In genomic region chr10:115346444-115346843, GRCm38 (mm10) we compare ENCODE assay signal across 22 mouse cellular contexts. TPM values are rescaled to one million over a fixed set of nuclear protein-coding genes. Genes with fewer than 3 reads are reported as not detected.
DNase-seq lines count a peak whose midpoint lies in the region; ATAC-seq and TF ChIP-seq lines count a peak whose summit lies in the region.
"Had no signal": no experiment of that assay in that cellular context is flagged by ENCODE, and none has a peak within 500 bp of the region (broad histone marks: within the 10 kb centered on the region; RNA-seq: fewer than 3 reads in every experiment).

No protein-coding gene starts in this region.

- no peaks in the 10 kb centered on the region for H3K4me1 ChIP-seq in liver, postnatal 0 days (ENCODE audit: insufficient read depth)
- H3K4me1 ChIP-seq in liver, embryonic 12.5 days: peaks cover 16% of the 10 kb centered on the region
- peaks cover 0 to 12% of the 10 kb centered on the region in 2 experiments; a peak in 2 of 4 replicates for H3K4me1 ChIP-seq in liver, embryonic 14.5 days (replicated peaks; ENCODE audit: control insufficient read depth in 2 of 2, insufficient read depth in 2 of 2, low read length in 1 of 2)
- no peaks in the 10 kb centered on the region for H3K4me1 ChIP-seq in midbrain, embryonic 16.5 days (ENCODE audit: control insufficient read depth, insufficient read depth, low read length)
- H3K4me1 ChIP-seq: embryonic facial prominence, embryonic 13.5 days; embryonic facial prominence, embryonic 15.5 days; forebrain, embryonic 15.5 days had no signal

- no peak for TF ChIP-seq CTCF in liver, postnatal 0 days (IDR thresholded peaks at IDR 0.05; ENCODE audit: low read depth)
- no peak for TF ChIP-seq CTCF in liver, embryonic 14.5 days (IDR thresholded peaks at IDR 0.05; ENCODE audit: low read depth)

- H3K27me3 ChIP-seq in liver, postnatal 0 days (ENCODE audit: insufficient read depth, low read length): no peaks in the 10 kb centered on the region
- no peaks in the 10 kb centered on the region for H3K27me3 ChIP-seq in liver, embryonic 12.5 days (replicated peaks)
- H3K27me3 ChIP-seq in liver, embryonic 14.5 days (ENCODE audit: control insufficient read depth, insufficient read depth, low read length): no peaks in the 10 kb centered on the region
- H3K27me3 ChIP-seq in midbrain, embryonic 16.5 days (ENCODE audit: control insufficient read depth, insufficient read depth, low read depth, low read length): no peaks in the 10 kb centered on the region
- H3K27me3 ChIP-seq: embryonic facial prominence, embryonic 13.5 days; embryonic facial prominence, embryonic 15.5 days; forebrain, embryonic 12.5 days; forebrain, embryonic 15.5 days had no signal

- H3K4me2 ChIP-seq in liver, postnatal 0 days (ENCODE audit: low read depth, low read length): no peak overlapping the region
- H3K4me2 ChIP-seq in liver, embryonic 12.5 days: no peak overlapping the region
- H3K4me2 ChIP-seq in liver, embryonic 14.5 days (ENCODE audit: low read depth): no peak overlapping the region
- H3K4me2 ChIP-seq in midbrain, embryonic 16.5 days (ENCODE audit: low read length): no peak overlapping the region
- H3K4me2 ChIP-seq: embryonic facial prominence, embryonic 13.5 days; embryonic facial prominence, embryonic 15.5 days; forebrain, embryonic 12.5 days; forebrain, embryonic 15.5 days had no signal

- ATAC-seq in liver, postnatal 0 days: no peak
- peak; percentile 81 for ATAC-seq in liver, embryonic 12.5 days
- peak; percentile 53; the same call in 1 of the 2 replicates for ATAC-seq in liver, embryonic 14.5 days (ENCODE audit: insufficient read depth)
- ATAC-seq in midbrain, embryonic 16.5 days: no peak
- no peak for ATAC-seq in inflammation-experienced regulatory T-cells, adult 6 months
- ATAC-seq: forebrain, embryonic 15.5 days had no signal

- no peak overlapping the region for H3K9ac ChIP-seq in liver, postnatal 0 days (replicated peaks)
- H3K9ac ChIP-seq in liver, embryonic 12.5 days: no peak overlapping the region
- no peak overlapping the region for H3K9ac ChIP-seq in liver, embryonic 14.5 days (replicated peaks)
- H3K9ac ChIP-seq in midbrain, embryonic 16.5 days (ENCODE audit: low read depth, low read length): no peak overlapping the region
- H3K9ac ChIP-seq: embryonic facial prominence, embryonic 13.5 days; embryonic facial prominence, embryonic 15.5 days; forebrain, embryonic 12.5 days; forebrain, embryonic 15.5 days had no signal

- H3K27ac ChIP-seq in liver, postnatal 0 days (ENCODE audit: low read depth): no peak overlapping the region
- H3K27ac ChIP-seq in liver, embryonic 12.5 days: no peak overlapping the region
- no peak overlapping the region for H3K27ac ChIP-seq in liver, embryonic 14.5 days
- H3K27ac ChIP-seq in midbrain, embryonic 16.5 days (ENCODE audit: low read length): no peak overlapping the region
- H3K27ac ChIP-seq: embryonic facial prominence, embryonic 13.5 days; embryonic facial prominence, embryonic 15.5 days; forebrain, embryonic 10.5 days; forebrain, embryonic 12.5 days; forebrain, embryonic 15.5 days had no signal

- peak; percentile 29 for DNase-seq in liver
- no peak for DNase-seq in liver, postnatal 0 days
- DNase-seq in liver, embryonic 14.5 days (ENCODE audit: low read depth in 3 of 3, low spot score in 3 of 3): peak in 1 of 3 experiments; percentile 12
- DNase-seq: adrenal gland, adult 2 months; adrenal gland, postnatal 10 days; adrenal gland, postnatal 25 days; cerebellum, adult 11 months; cerebellum, adult 18-20 months; cerebellum, adult 8-10 months; cerebellum, adult 9-11 months; cerebellum, postnatal 14 days; cerebellum, postnatal 36 days; embryo, embryonic 11 days had no signal

- H3K4me3 ChIP-seq in liver, postnatal 0 days (ENCODE audit: low read depth, low read length): no peak overlapping the region
- no peak overlapping the region for H3K4me3 ChIP-seq in liver, embryonic 12.5 days
- H3K4me3 ChIP-seq in liver, embryonic 14.5 days (ENCODE audit: insufficient read depth in 1 of 2, low read depth in 2 of 2, low read length in 2 of 2): no peak overlapping the region
- H3K4me3 ChIP-seq in midbrain, embryonic 16.5 days (ENCODE audit: low read depth, low read length): no peak overlapping the region
- H3K4me3 ChIP-seq: embryonic facial prominence, embryonic 13.5 days; embryonic facial prominence, embryonic 15.5 days; erythroblast, embryonic 14.5 days; forebrain, embryonic 10.5 days; forebrain, embryonic 12.5 days; forebrain, embryonic 15.5 days had no signal

- no peak for TF ChIP-seq EP300 in liver, postnatal 0 days (IDR thresholded peaks at IDR 0.05; ENCODE audit: low read depth)
- TF ChIP-seq EP300 in liver, embryonic 14.5 days (IDR thresholded peaks at IDR 0.05; ENCODE audit: low read depth): 0 out of 2 replicates have a peak, but pooled peaks have one; percentile 14

- peaks cover 11% of the 10 kb centered on the region for H3K36me3 ChIP-seq in liver, postnatal 0 days (replicated peaks; ENCODE audit: insufficient read depth, low read length)
- peaks cover 22% of the 10 kb centered on the region for H3K36me3 ChIP-seq in liver, embryonic 12.5 days
- H3K36me3 ChIP-seq in liver, embryonic 14.5 days (replicated peaks; ENCODE audit: control insufficient read depth, insufficient read depth, low read depth): 0 out of 2 replicates have a peak, but pooled peaks cover 2% of the 10 kb centered on the region
- H3K36me3 ChIP-seq in midbrain, embryonic 16.5 days (ENCODE audit: control insufficient read depth, insufficient read depth, low read length): peaks cover 21% of the 10 kb centered on the region

- no peaks in the 10 kb centered on the region for H3K9me3 ChIP-seq in liver, postnatal 0 days (ENCODE audit: low read length)
- H3K9me3 ChIP-seq in liver, embryonic 12.5 days (replicated peaks): no peaks in the 10 kb centered on the region
- H3K9me3 ChIP-seq in liver, embryonic 14.5 days (ENCODE audit: control insufficient read depth, low read length): no peaks in the 10 kb centered on the region
- H3K9me3 ChIP-seq in midbrain, embryonic 16.5 days (replicated peaks; ENCODE audit: control insufficient read depth, low read length, poor library complexity, severe bottlenecking): no peaks in the 10 kb centered on the region
- H3K9me3 ChIP-seq: embryonic facial prominence, embryonic 13.5 days; embryonic facial prominence, embryonic 15.5 days; forebrain, embryonic 12.5 days; forebrain, embryonic 15.5 days had no signal

RNA-seq across cellular contexts. Expression of gene Tmem19, which starts 15.9 kb away (rescaled TPM):
- polyA plus RNA-seq in liver, postnatal 0 days (2015; fragmentation: Nextera tagmentation; extraction: Ambion mirVana): 16.3 and 19.3 TPM in 2 replicates
- polyA plus RNA-seq in liver, embryonic 12.5 days (2016; fragmentation: Nextera tagmentation; extraction: Ambion mirVana): 15.0 and 16.7 TPM in 2 replicates
- polyA plus RNA-seq in liver, embryonic 14.5 days (2012; rRNA removed): 3.6 and 5.5 TPM in 2 replicates
- 11.3 and 11.7 TPM in 2 replicates for polyA plus RNA-seq in liver, embryonic 14.5 days (2014; fragmentation: Nextera tagmentation; extraction: Ambion mirVana)
- 37.6 and 38.2 TPM in 2 replicates for polyA plus RNA-seq in midbrain, embryonic 16.5 days (2015; fragmentation: Nextera tagmentation; extraction: Ambion mirVana)
- polyA plus RNA-seq in inflammation-experienced regulatory T-cells, adult 6 months (2017; shearing (Covaris generic)): 10 to 100 TPM; 35.8 to 43.5 (median 39.4) TPM

RNA-seq across cellular contexts. Expression of gene Rab21, which starts 31.1 kb away (rescaled TPM):
- polyA plus RNA-seq in liver, postnatal 0 days (2015; fragmentation: Nextera tagmentation; extraction: Ambion mirVana): 5.8 and 10.0 TPM in 2 replicates
- 4.8 and 6.1 TPM in 2 replicates for polyA plus RNA-seq in liver, embryonic 12.5 days (2016; fragmentation: Nextera tagmentation; extraction: Ambion mirVana)
- 4.9 and 6.7 TPM in 2 replicates for polyA plus RNA-seq in liver, embryonic 14.5 days (2012; rRNA removed)
- polyA plus RNA-seq in liver, embryonic 14.5 days (2014; fragmentation: Nextera tagmentation; extraction: Ambion mirVana): 2.9 and 3.7 TPM in 2 replicates
- 6.6 and 7.0 TPM in 2 replicates for polyA plus RNA-seq in midbrain, embryonic 16.5 days (2015; fragmentation: Nextera tagmentation; extraction: Ambion mirVana)
- 10 to 100 TPM; 19.2 to 22.6 (median 21.0) TPM for polyA plus RNA-seq in inflammation-experienced regulatory T-cells, adult 6 months (2017; shearing (Covaris generic))

RNA-seq across cellular contexts. Expression of gene Thap2, which starts 37.8 kb away (rescaled TPM):
- polyA plus RNA-seq in liver, postnatal 0 days (2015; fragmentation: Nextera tagmentation; extraction: Ambion mirVana): 5.0 and 5.5 TPM in 2 replicates
- polyA plus RNA-seq in liver, embryonic 12.5 days (2016; fragmentation: Nextera tagmentation; extraction: Ambion mirVana): 10.1 and 10.5 TPM in 2 replicates
- polyA plus RNA-seq in liver, embryonic 14.5 days (2012; rRNA removed): 2.3 and 3.6 TPM in 2 replicates
- polyA plus RNA-seq in liver, embryonic 14.5 days (2014; fragmentation: Nextera tagmentation; extraction: Ambion mirVana): 3.3 and 4.1 TPM in 2 replicates
- 22.8 and 24.8 TPM in 2 replicates for polyA plus RNA-seq in midbrain, embryonic 16.5 days (2015; fragmentation: Nextera tagmentation; extraction: Ambion mirVana)
- polyA plus RNA-seq in inflammation-experienced regulatory T-cells, adult 6 months (2017; shearing (Covaris generic)): 10 to 100 TPM; 13.6 to 18.7 (median 17.9) TPM

RNA-seq across cellular contexts. Expression of gene Zfc3h1, which starts 38.3 kb away (rescaled TPM):
- polyA plus RNA-seq in liver, postnatal 0 days (2015; fragmentation: Nextera tagmentation; extraction: Ambion mirVana): 4.9 and 5.0 TPM in 2 replicates
- polyA plus RNA-seq in liver, embryonic 12.5 days (2016; fragmentation: Nextera tagmentation; extraction: Ambion mirVana): 15.5 and 15.9 TPM in 2 replicates
- polyA plus RNA-seq in liver, embryonic 14.5 days (2012; rRNA removed): 34.5 and 36.5 TPM in 2 replicates
- 7.6 and 9.7 TPM in 2 replicates for polyA plus RNA-seq in liver, embryonic 14.5 days (2014; fragmentation: Nextera tagmentation; extraction: Ambion mirVana)
- polyA plus RNA-seq in midbrain, embryonic 16.5 days (2015; fragmentation: Nextera tagmentation; extraction: Ambion mirVana): 14.3 and 17.3 TPM in 2 replicates
- 10 to 100 TPM; 25.6 to 37.1 (median 33.7) TPM for polyA plus RNA-seq in inflammation-experienced regulatory T-cells, adult 6 months (2017; shearing (Covaris generic))

Comparison
In these comparisons a context has a peak if more than half of its experiments do, and no peak if none do; other contexts are left out.
1. ATAC-seq: peak in liver, embryonic 12.5 days (single experiment) and liver, embryonic 14.5 days (single experiment); none in liver, postnatal 0 days (single experiment), midbrain, embryonic 16.5 days (single experiment) and inflammation-experienced regulatory T-cells, adult 6 months (single experiment).